Mouse (Mus musculus) spleen, adult 12 weeks (tissue): Measurements from ENCODE around the gene Gm20388.

Experiments
- DNase-seq: peaks from one replicate; pipeline ENCODE4 v3.0.0; 2022; ENCODE audit warnings: low spot score

The Gm20388 gene

GRCm38 (mm10) chr8:122702301-122702941 is 2791.8 kb downstream of the Gm20388 start:
- DNase-seq, result no peak

GRCm38 (mm10) chr8:122702957-122703356 is 2792.3 kb downstream of the Gm20388 start:
- no peak for DNase-seq

- DNase-seq, result no peak
These were observed 2794.0 kb downstream of the Gm20388 start for GRCm38 (mm10) chr8:122704612-122705011.

- DNase-seq, result no peak
These were observed 2795.4 kb downstream of the Gm20388 start for GRCm38 (mm10) chr8:122705901-122706561.

- DNase-seq, result no peak
These were observed 2796.5 kb downstream of the Gm20388 start for GRCm38 (mm10) chr8:122707184-122707583.

GRCm38 (mm10) chr8:122709340-122710111 is 2798.9 kb downstream of the Gm20388 start:
- no peak for DNase-seq

- no peak for DNase-seq
These were observed 2800.8 kb downstream of the Gm20388 start for GRCm38 (mm10) chr8:122711480-122711879.

GRCm38 (mm10) chr8:122711891-122712365 is 2801.3 kb downstream of the Gm20388 start:
- peak; percentile 51 for DNase-seq

GRCm38 (mm10) chr8:122712411-122713156 is 2801.9 kb downstream of the Gm20388 start:
- no peak for DNase-seq

GRCm38 (mm10) chr8:122713157-122713518 is 2802.5 kb downstream of the Gm20388 start:
- DNase-seq, result no peak

- DNase-seq, result no peak
These were observed 2805.9 kb downstream of the Gm20388 start for GRCm38 (mm10) chr8:122716566-122716965.

GRCm38 (mm10) chr8:122717869-122718509 is 2807.3 kb downstream of the Gm20388 start:
- DNase-seq, result no peak

- no peak for DNase-seq
These were observed 2808.3 kb downstream of the Gm20388 start for GRCm38 (mm10) chr8:122718711-122719499.

GRCm38 (mm10) chr8:122719500-122720065 is 2808.9 kb downstream of the Gm20388 start:
- peak; percentile 76 for DNase-seq

- DNase-seq, result peak; percentile 86
These were observed 2809.6 kb downstream of the Gm20388 start for GRCm38 (mm10) chr8:122720070-122720729.

- peak; percentile 40 for DNase-seq
These were observed 2810.4 kb downstream of the Gm20388 start for GRCm38 (mm10) chr8:122720811-122721640.

- DNase-seq, result no peak
These were observed 2814.5 kb downstream of the Gm20388 start for GRCm38 (mm10) chr8:122725187-122725586.

- DNase-seq, result no peak
These were observed 2816.1 kb downstream of the Gm20388 start for GRCm38 (mm10) chr8:122726789-122727188.

GRCm38 (mm10) chr8:122727412-122727811 is 2816.8 kb downstream of the Gm20388 start:
- DNase-seq, result no peak
